Mouse (Mus musculus) T-cell, adult 2 months (primary cell): ENCODE data around the gene Flt1.

Source experiments
- DNase-seq: peaks from one replicate; pipeline ENCODE4 v3.0.0; 2022; ENCODE audit warnings: low spot score

Flt1 gene

GRCm38 (mm10) chr5:147725831-147726700, at the start of gene Flt1:
TSS of gene Flt1 (minus strand) at chr5:147726011.
- DNase-seq: no peak

GRCm38 (mm10) chr5:147775222-147775621, 49.4 kb upstream of the Flt1 start:
- DNase-seq: no peak

- DNase-seq: no peak
Measured at GRCm38 (mm10) chr5:147769918-147770317, 44.1 kb upstream of the Flt1 start.

DNA sequence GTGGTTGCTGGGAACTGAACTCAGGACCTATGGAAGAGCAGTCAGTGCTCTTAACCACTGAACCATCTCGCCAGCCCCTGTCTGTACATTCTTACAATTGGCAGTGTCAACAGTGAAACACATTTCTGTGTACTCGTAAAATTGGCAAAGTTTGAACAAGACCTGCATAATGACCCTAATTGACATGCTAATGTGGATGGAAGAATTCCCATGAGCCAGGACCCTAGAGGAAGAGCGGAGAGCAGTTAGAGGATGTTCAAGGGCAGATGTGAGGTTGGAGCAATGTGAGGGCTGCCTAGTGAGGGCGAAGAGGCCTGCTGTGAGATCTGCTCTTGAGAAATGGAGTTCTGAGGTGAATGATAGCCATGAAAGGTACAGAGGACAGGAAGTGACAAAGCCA, 38.2 kb upstream of the Flt1 start:
- DNase-seq: no peak

- DNase-seq: no peak
Measured at GRCm38 (mm10) chr5:147761984-147762383, 36.2 kb upstream of the Flt1 start.

DNA sequence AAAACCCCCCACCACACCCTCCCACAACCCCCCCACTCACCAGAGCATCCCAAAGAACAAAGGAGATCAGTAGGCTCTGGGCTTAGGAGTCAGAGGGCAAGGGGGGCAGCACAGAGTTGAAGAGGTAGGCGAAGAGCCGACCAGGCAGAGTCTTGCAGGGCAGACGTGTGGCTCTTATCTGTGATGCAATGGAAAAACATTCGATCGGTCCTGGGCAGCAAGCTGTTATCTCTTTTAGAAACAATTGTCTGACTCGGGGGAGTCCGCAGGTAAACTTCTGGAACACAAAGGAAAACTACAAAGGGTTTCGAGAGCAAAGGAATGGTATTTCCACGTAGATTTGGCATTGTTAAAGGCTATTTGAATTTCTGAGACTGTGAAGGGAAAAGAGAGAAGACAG, 35.5 kb upstream of the Flt1 start:
- DNase-seq: no peak

GRCm38 (mm10) chr5:147758640-147759319, 33.0 kb upstream of the Flt1 start:
- DNase-seq: no peak

DNA sequence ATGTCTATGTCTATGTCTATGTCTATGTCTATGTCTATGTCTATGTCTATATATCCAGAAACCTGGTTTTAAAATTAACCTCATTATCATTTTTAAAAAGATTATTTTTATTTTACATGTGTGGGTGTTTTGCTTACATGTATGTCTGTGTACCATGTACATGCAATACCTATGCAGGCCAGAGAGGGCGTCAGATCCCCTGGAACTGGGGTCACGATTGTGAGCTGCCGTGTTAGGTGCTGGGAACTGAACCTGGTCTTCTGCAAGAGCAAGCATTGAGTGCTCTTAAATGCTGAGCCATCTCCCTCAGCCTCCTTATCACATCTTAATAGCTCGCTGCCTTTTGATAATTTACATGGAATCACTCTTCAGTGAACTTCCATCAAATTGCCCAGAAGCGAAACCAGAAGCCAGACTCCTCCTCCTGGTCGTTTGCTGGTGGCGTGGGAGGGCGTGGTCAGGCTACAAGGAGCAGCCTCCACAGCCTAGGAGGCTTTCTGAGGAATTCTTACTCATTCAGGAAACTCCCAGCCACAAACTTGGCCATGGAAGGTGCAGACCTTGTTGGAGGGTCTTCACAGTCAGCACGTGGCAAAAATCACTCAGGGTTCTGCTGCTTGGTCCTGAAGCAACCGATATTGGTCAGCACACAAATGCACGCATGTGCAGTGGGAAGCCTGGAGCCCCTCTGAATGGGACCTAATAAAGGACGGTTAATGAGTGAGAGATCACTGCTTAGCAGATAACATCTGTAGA, 32.2 kb upstream of the Flt1 start:
- DNase-seq: no peak

DNA sequence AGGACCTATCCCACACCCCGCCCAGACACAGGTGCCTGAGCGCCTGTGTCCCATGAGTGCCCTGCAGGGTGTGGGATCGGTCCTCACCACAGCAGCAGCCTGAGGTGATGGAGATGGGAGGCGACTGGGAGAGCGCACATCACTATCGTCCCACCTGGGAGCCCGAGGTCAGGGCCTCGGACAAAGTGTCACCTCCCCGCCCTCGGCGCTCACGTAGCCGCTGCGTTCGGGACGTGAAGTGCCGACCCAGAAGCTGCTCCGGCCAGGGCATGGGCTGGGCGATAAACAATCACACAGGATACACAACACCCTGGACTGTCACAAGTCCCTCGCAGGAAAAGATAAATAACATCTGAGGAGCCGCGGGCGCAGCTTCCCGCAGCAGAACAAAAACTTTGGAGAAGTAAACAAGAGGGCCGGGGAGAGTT, 27.1 kb upstream of the Flt1 start:
- no peak for DNase-seq

GRCm38 (mm10) chr5:147751673-147752130, 25.9 kb upstream of the Flt1 start:
- no peak for DNase-seq

- no peak for DNase-seq
Measured at GRCm38 (mm10) chr5:147749972-147750371, 24.2 kb upstream of the Flt1 start.

DNA sequence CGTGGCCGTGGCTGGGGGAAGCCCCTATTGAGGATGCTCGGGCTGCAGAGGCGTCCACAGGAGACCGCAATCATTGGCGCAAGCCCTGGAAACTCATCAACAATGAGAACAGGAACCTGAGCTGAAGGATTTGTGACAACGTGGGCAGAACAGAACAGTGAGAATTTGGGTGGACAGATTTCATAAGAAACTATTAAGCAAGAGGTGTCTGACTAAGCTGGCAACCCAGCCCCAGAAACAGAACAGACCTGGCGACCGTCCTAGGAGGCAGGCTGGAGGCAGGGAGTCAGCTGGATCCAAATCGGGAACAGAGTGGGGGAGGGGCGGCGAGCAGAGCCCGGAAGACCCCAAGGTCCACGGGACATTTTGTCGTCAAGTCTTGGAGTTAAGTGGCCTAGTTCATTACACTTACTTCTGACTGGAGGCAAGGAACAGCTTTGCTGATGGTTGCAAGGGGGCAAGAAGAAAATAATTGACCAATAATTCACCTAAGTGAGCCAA, 22.3 kb upstream of the Flt1 start:
- DNase-seq: no peak

- no peak for DNase-seq
Measured at GRCm38 (mm10) chr5:147744900-147745653, 19.3 kb upstream of the Flt1 start.

DNA sequence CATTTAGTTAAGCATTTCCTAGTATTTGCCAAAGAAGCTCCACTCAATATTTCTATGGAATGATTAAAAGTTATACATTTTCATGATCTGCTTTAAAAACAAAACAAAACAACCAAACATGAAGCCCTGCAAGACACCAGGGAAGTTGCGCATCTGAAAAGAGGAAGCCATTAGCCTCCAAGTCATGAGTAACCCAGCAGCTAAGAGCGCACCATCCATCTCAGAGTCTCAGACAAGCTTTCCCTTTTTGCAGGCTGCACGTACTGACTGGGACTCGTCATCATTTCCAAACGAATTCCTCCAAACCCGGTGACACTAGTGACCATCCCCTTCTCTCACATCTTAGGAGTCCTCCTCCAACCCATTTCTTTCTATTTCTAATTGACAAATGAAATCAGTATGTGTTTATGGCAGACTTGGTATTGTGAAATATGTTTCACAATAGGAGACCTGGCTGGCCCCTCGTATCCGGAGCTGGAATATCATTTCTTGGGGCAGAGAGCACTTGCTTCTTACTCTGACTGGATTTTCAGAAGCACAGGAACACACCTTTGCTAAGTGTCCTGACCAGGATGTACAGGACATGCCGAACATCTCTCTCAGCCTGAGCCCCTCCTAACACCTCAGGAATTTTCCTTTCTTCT, 16.8 kb upstream of the Flt1 start:
- no peak for DNase-seq

DNA sequence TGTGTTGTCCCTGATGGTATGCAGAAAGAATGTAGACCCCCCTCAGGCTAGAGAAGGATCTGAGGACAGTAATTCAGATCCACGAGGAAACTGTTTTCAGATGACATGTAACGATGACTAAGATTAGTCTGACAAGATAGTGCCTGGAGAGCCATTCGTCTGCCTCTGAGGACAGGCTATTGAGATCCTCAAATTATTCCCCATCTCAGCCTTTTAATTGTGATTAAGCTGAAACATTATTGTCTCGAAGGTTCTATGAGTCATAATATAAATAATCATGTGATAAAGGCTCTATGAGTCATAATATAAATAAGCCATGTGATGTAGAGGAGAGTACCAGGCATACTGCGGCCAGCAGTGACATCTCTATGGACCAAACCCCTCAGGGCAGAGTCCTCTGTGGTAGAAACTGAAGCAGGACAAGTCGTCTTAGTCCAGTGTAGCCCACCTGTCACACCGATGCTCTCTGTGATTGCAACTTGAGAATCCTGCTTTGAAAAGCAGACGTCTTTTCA, 11.0 kb upstream of the Flt1 start:
- DNase-seq: no peak

GRCm38 (mm10) chr5:147733682-147734081, 7.9 kb upstream of the Flt1 start:
- DNase-seq: no peak

DNA sequence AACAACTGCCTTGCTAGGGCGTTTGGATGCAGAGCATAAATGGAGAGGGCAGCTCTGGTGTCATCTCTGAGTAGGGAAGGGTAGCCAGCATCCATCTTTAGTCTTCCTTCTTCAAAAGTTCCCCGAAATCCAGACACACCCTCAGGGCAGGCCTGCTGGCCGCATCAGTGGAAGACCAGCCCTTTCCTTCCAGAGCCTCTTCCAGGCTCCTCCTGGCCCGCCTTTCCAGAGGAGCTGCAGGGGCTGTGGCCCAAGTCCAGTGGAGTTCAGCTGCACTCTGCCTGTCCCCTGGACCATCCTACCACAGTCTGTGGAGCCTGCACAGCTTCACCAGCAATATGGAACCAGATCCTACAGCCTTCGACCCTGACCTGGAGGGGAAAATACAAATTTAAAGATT, 7.1 kb upstream of the Flt1 start:
- DNase-seq: no peak

DNA sequence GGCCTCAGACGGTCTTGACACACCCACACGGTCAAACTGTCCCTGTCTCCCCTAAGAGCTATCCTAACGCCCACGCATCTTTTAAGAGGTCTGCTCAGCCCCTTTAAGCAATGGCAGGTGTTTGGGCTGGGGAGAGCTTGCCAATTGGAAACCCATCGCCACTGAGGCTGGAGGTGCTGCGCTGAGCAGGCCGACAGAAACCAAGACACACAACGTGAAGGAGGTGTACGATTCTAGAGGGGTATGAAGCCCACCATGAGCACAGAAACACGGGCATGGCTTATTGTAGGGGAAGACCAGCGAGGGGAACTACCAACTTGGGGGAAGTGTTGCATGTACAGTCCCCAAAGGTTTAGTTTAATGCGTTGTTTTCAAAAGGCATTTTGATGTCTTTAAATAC, 1.7 kb upstream of the Flt1 start:
- DNase-seq: no peak

GRCm38 (mm10) chr5:147726701-147727393, 1.0 kb upstream of the Flt1 start:
- no peak for DNase-seq
